Mouse (Mus musculus): ENCODE results near the gene Bicra.

GRCm38 (mm10) chr7:16042850-16043775 is 4.6 kb downstream of the Bicra start:
- TF ChIP-seq CTCF (IDR thresholded peaks at IDR 0.05; ENCODE audit: low read depth) (no peak), EP300 (IDR thresholded peaks at IDR 0.05; ENCODE audit: low read depth) (no peak)

Measured in heart, postnatal 0 days (tissue).